Mouse (Mus musculus) CH12F3 (cell line): ENCODE data around the gene Slc27a1.

ENCODE experiments used
- in situ Hi-C: fragments of 300-500 bp; cut with MboI; formaldehyde crosslinking; loops from 2 replicates; pipeline ENCODE4 v1.14.3; 2020; ENCODE audit warnings: low sequenced_read_pairs

Slc27a1 gene

GRCm38 (mm10) chr8:71579476-71579875, 10.8 kb downstream of the Slc27a1 start:
- in situ Hi-C loops: no loop called here

GRCm38 (mm10) chr8:71580201-71580600, 11.5 kb downstream of the Slc27a1 start:
- in situ Hi-C loops: no loop called here

- in situ Hi-C loops: no loop called here
Measured at GRCm38 (mm10) chr8:71586891-71587290, 18.2 kb downstream of the Slc27a1 start.

GRCm38 (mm10) chr8:71588762-71589161, 20.1 kb downstream of the Slc27a1 start:
- in situ Hi-C loops: no loop called here

GRCm38 (mm10) chr8:71591017-71591416, 22.3 kb downstream of the Slc27a1 start:
- in situ Hi-C loops: no loop called here

- in situ Hi-C loops: no loop called here
Measured at GRCm38 (mm10) chr8:71591471-71592373, 23.0 kb downstream of the Slc27a1 start, which contains the start of gene Pgls. Pgls (plus strand) TSS chr8:71592176.

GRCm38 (mm10) chr8:71592374-71593170, 23.9 kb downstream of the Slc27a1 start:
- in situ Hi-C loops: no loop called here

- in situ Hi-C loops: no loop called here
Measured at GRCm38 (mm10) chr8:71593556-71594323, 25.1 kb downstream of the Slc27a1 start.

GRCm38 (mm10) chr8:71594324-71594722, 25.6 kb downstream of the Slc27a1 start:
- in situ Hi-C loops: no loop called here

- in situ Hi-C loops: no loop called here
Measured at GRCm38 (mm10) chr8:71595862-71596261, 27.2 kb downstream of the Slc27a1 start.

- in situ Hi-C loops: no loop called here
Measured at GRCm38 (mm10) chr8:71596384-71596783, 27.7 kb downstream of the Slc27a1 start.

GRCm38 (mm10) chr8:71596798-71597197, 28.1 kb downstream of the Slc27a1 start:
- in situ Hi-C loops: no loop called here

- in situ Hi-C loops: no loop called here
Measured at GRCm38 (mm10) chr8:71597451-71597850, 28.8 kb downstream of the Slc27a1 start, which contains the start of gene Fam129c. Fam129c (plus strand) TSS chr8:71597648.

- in situ Hi-C loops: no loop called here
Measured at GRCm38 (mm10) chr8:71598375-71598774, 29.7 kb downstream of the Slc27a1 start.

- in situ Hi-C loops: no loop called here
Measured at GRCm38 (mm10) chr8:71598841-71599240, 30.2 kb downstream of the Slc27a1 start.

GRCm38 (mm10) chr8:71601939-71602665, 33.4 kb downstream of the Slc27a1 start:
- in situ Hi-C loops: no loop called here

GRCm38 (mm10) chr8:71602666-71603334, 34.1 kb downstream of the Slc27a1 start:
- in situ Hi-C loops: no loop called here

- in situ Hi-C loops: no loop called here
Measured at GRCm38 (mm10) chr8:71604021-71604420, 35.3 kb downstream of the Slc27a1 start.

GRCm38 (mm10) chr8:71610822-71611651, 42.4 kb downstream of the Slc27a1 start, which contains the start of gene Colgalt1:
Colgalt1 (plus strand) TSS chr8:71610998.
- in situ Hi-C loops: no loop called here
